Mouse (Mus musculus): ENCODE data around the gene Ccdc114. TPM values are rescaled to one million over a fixed set of nuclear protein-coding genes. Genes with fewer than 3 reads are reported as not detected.
"Not testable (repeated sequence)": the region's sequence is repeated elsewhere in the genome, so short reads cannot be mapped to it uniquely, and the experiment has no call there.

Ccdc114 gene
- total and polyA plus RNA-seq, 3 experiments = 0.07 to 0.22 TPM; not detected in 1

- Histone ChIP-seq H3K4me1 (ENCODE audit: insufficient read depth, low read depth, low read length) (peaks cover 40% of the 10 kb centered on the region), H3K27me3 (ENCODE audit: insufficient read depth, low read length) (peaks cover 3% of the 10 kb centered on the region; the same call in 1 of the 2 replicates), H3K9me3 (replicated peaks) (no peaks in the 10 kb centered on the region), H3K36me3 (replicated peaks) (peaks cover 46% of the 10 kb centered on the region), H3K4me3 (ENCODE audit: low read depth, low read length) (peak overlapping the region; percentile 58)
- no peak for ATAC-seq (ENCODE audit: extremely low read depth, insufficient number of reproducible peaks, low FRiP score, poor library complexity, severe bottlenecking)
- TF ChIP-seq GATA2 (IDR thresholded peaks at IDR 0.05; ENCODE audit: borderline replicate concordance, low read depth, low read length) (no peak), POLR2AphosphoS5 (IDR thresholded peaks at IDR 0.05; ENCODE audit: insufficient replicate concordance, low read depth, low read length) (no peak), GATA1 (IDR thresholded peaks at IDR 0.05; ENCODE audit: borderline replicate concordance, low read length) (no peak), TAL1 (conservative IDR thresholded peaks at IDR 0.05; ENCODE audit: low read depth, low read length) (no peak)
- DNase-seq (ENCODE audit: low spot score) = no peak
These were observed 27.8 kb upstream of the Ccdc114 start for GRCm38 (mm10) chr7:45895931-45896516.

GRCm38 (mm10) chr7:45896517-45897257 lies 27.2 kb upstream of the Ccdc114 start, which contains the start of the genes Syngr4 and Tmem143:
Gene Syngr4 (minus strand): TSS chr7:45896714.
Gene Tmem143 (plus strand): TSS chr7:45896941.
- no peaks in the 10 kb centered on the region for H3K9me3 ChIP-seq (replicated peaks)
- H3K27me3 ChIP-seq (ENCODE audit: insufficient read depth, low read length) = peaks cover 3% of the 10 kb centered on the region; the same call in 1 of the 2 replicates
- TF ChIP-seq CTCF (IDR thresholded peaks at IDR 0.05; ENCODE audit: low read depth, low read length) = no peak
- TF ChIP-seq POLR2AphosphoS5 (IDR thresholded peaks at IDR 0.05; ENCODE audit: insufficient replicate concordance, low read depth, low read length) = no peak; the same call in 1 of the 2 replicates
- no peak for TF ChIP-seq GATA2 (IDR thresholded peaks at IDR 0.05; ENCODE audit: borderline replicate concordance, low read depth, low read length)
- no peak for TF ChIP-seq GATA1 (IDR thresholded peaks at IDR 0.05; ENCODE audit: borderline replicate concordance, low read length)
- TF ChIP-seq TAL1 (conservative IDR thresholded peaks at IDR 0.05; ENCODE audit: low read depth, low read length) = no peak
- ATAC-seq (ENCODE audit: extremely low read depth, insufficient number of reproducible peaks, low FRiP score, poor library complexity, severe bottlenecking) = peak; percentile 83
- peak; percentile 99 for DNase-seq (ENCODE audit: low spot score)
- H3K4me1 ChIP-seq (ENCODE audit: insufficient read depth, low read depth, low read length) = peaks cover 43% of the 10 kb centered on the region
- H3K36me3 ChIP-seq (replicated peaks) = peaks cover 48% of the 10 kb centered on the region
- H3K4me3 ChIP-seq (ENCODE audit: low read depth, low read length) = peak within 1 kb of the TSS; percentile 73

GRCm38 (mm10) chr7:45897258-45897757 lies 26.6 kb upstream of the Ccdc114 start:
- H3K9me3 ChIP-seq (replicated peaks) = no peaks in the 10 kb centered on the region
- H3K36me3 ChIP-seq (replicated peaks) = peaks cover 50% of the 10 kb centered on the region
- peak; percentile 47 for ATAC-seq (ENCODE audit: extremely low read depth, insufficient number of reproducible peaks, low FRiP score, poor library complexity, severe bottlenecking)
- H3K4me3 ChIP-seq (ENCODE audit: low read depth, low read length) = peak overlapping the region; percentile 73
- peaks cover 46% of the 10 kb centered on the region for H3K4me1 ChIP-seq (ENCODE audit: insufficient read depth, low read depth, low read length)
- DNase-seq (ENCODE audit: low spot score) = peak; percentile 71
- H3K27me3 ChIP-seq (ENCODE audit: insufficient read depth, low read length) = peaks cover 3% of the 10 kb centered on the region; the same call in 1 of the 2 replicates
- TF ChIP-seq GATA1 (IDR thresholded peaks at IDR 0.05; ENCODE audit: borderline replicate concordance, low read length) (no peak), GATA2 (IDR thresholded peaks at IDR 0.05; ENCODE audit: borderline replicate concordance, low read depth, low read length) (no peak), POLR2AphosphoS5 (IDR thresholded peaks at IDR 0.05; ENCODE audit: insufficient replicate concordance, low read depth, low read length) (no peak), CTCF (IDR thresholded peaks at IDR 0.05; ENCODE audit: low read depth, low read length) (no peak), TAL1 (conservative IDR thresholded peaks at IDR 0.05; ENCODE audit: low read depth, low read length) (no peak)

- not testable (repeated sequence) for DNase-seq (ENCODE audit: low spot score); H3K9me3 ChIP-seq (replicated peaks); H3K27me3 ChIP-seq (ENCODE audit: insufficient read depth, low read length); ATAC-seq (ENCODE audit: extremely low read depth, insufficient number of reproducible peaks, low FRiP score, poor library complexity, severe bottlenecking)
- H3K4me1 ChIP-seq (ENCODE audit: insufficient read depth, low read depth, low read length) = peaks cover 43% of the 10 kb centered on the region
- H3K36me3 ChIP-seq (replicated peaks) = peaks cover 48% of the 10 kb centered on the region
- H3K4me3 ChIP-seq (ENCODE audit: low read depth, low read length) = peak overlapping the region; percentile 73; the same call in 1 of the 2 replicates
These were observed 25.7 kb upstream of the Ccdc114 start for GRCm38 (mm10) chr7:45898125-45898524.

GRCm38 (mm10) chr7:45901562-45901961 lies 22.3 kb upstream of the Ccdc114 start:
- Histone ChIP-seq H3K4me3 (ENCODE audit: low read depth, low read length) (no peak overlapping the region), H3K36me3 (replicated peaks) (peaks cover 40% of the 10 kb centered on the region), H3K4me1 (ENCODE audit: insufficient read depth, low read depth, low read length) (peaks cover 28% of the 10 kb centered on the region), H3K9me3 (replicated peaks) (0 out of 2 replicates have a peak, but pooled peaks cover 4% of the 10 kb centered on the region), H3K27me3 (ENCODE audit: insufficient read depth, low read length) (no peaks in the 10 kb centered on the region)
- ATAC-seq (ENCODE audit: extremely low read depth, insufficient number of reproducible peaks, low FRiP score, poor library complexity, severe bottlenecking) (no peak), DNase-seq (ENCODE audit: low spot score) (no peak)
- TF ChIP-seq POLR2AphosphoS5 (IDR thresholded peaks at IDR 0.05; ENCODE audit: insufficient replicate concordance, low read depth, low read length) = no peak
- TF ChIP-seq GATA1 (IDR thresholded peaks at IDR 0.05; ENCODE audit: borderline replicate concordance, low read length) = no peak
- TF ChIP-seq TAL1 (conservative IDR thresholded peaks at IDR 0.05; ENCODE audit: low read depth, low read length) = no peak
- no peak for TF ChIP-seq GATA2 (IDR thresholded peaks at IDR 0.05; ENCODE audit: borderline replicate concordance, low read depth, low read length)
- TF ChIP-seq CTCF (IDR thresholded peaks at IDR 0.05; ENCODE audit: low read depth, low read length) = no peak

- Histone ChIP-seq H3K36me3 (replicated peaks) (peaks cover 49% of the 10 kb centered on the region), H3K4me3 (ENCODE audit: low read depth, low read length) (no peak overlapping the region), H3K9me3 (replicated peaks) (0 out of 2 replicates have a peak, but pooled peaks cover 4% of the 10 kb centered on the region), H3K4me1 (ENCODE audit: insufficient read depth, low read depth, low read length) (peaks cover 21% of the 10 kb centered on the region), H3K27me3 (ENCODE audit: insufficient read depth, low read length) (no peaks in the 10 kb centered on the region)
- TF ChIP-seq GATA1 (IDR thresholded peaks at IDR 0.05; ENCODE audit: borderline replicate concordance, low read length) = no peak
- no peak for TF ChIP-seq GATA2 (IDR thresholded peaks at IDR 0.05; ENCODE audit: borderline replicate concordance, low read depth, low read length)
- no peak for TF ChIP-seq TAL1 (conservative IDR thresholded peaks at IDR 0.05; ENCODE audit: low read depth, low read length)
- no peak for TF ChIP-seq POLR2AphosphoS5 (IDR thresholded peaks at IDR 0.05; ENCODE audit: insufficient replicate concordance, low read depth, low read length)
- no peak for TF ChIP-seq CTCF (IDR thresholded peaks at IDR 0.05; ENCODE audit: low read depth, low read length)
- ATAC-seq (ENCODE audit: extremely low read depth, insufficient number of reproducible peaks, low FRiP score, poor library complexity, severe bottlenecking) = no peak
- DNase-seq (ENCODE audit: low spot score) = no peak
These were observed 21.3 kb upstream of the Ccdc114 start for GRCm38 (mm10) chr7:45902481-45903002.

All from G1E (cell line).